Mouse (Mus musculus) heart, embryonic 16.5 days (tissue): Measurements from ENCODE around the gene Vegfa. TPM values are rescaled to one million over a fixed set of nuclear protein-coding genes. Genes with fewer than 3 reads are reported as not detected.

Experiments used
- ATAC-seq: fragments of 200-750 bp; cut with Nextera tagmentation; replicated peaks from 2 replicates; pipeline ENCODE4 v1.8.0; 2017; ENCODE audit warnings: moderate number of reproducible peaks; ENCODE audit not compliant: insufficient read depth, low FRiP score; ENCODE audit errors: extremely low read depth
- H3K27ac ChIP-seq: fragments of 300-500 bp; sonication (generic); 2 replicates; pipeline ENCODE4 v1.5.1; 2014; ENCODE audit warnings: mild to moderate bottlenecking, low read length, control low read depth, moderate library complexity
- H3K27me3 ChIP-seq: fragments of 300-500 bp; sonication (generic); 2 replicates; pipeline ENCODE4 v1.6.1; 2014; ENCODE audit warnings: low read length, mixed read lengths; ENCODE audit not compliant: control insufficient read depth, insufficient read depth
- H3K36me3 ChIP-seq: fragments of 300-500 bp; sonication (generic); 2 replicates; pipeline ENCODE4 v1.6.1; 2014; ENCODE audit not compliant: control insufficient read depth, insufficient read depth
- H3K4me1 ChIP-seq: fragments of 300-500 bp; sonication (generic); 2 replicates; pipeline ENCODE4 v1.6.1; 2014; ENCODE audit warnings: low read length, mixed read lengths; ENCODE audit not compliant: control insufficient read depth, insufficient read depth
- H3K4me2 ChIP-seq: fragments of 300-500 bp; sonication (generic); 2 replicates; pipeline ENCODE4 v1.6.1; 2014; ENCODE audit warnings: low read depth, mild to moderate bottlenecking, control low read depth, low read length
- H3K4me3 ChIP-seq: fragments of 300-500 bp; sonication (generic); 2 replicates; pipeline ENCODE4 v1.5.1; 2014; ENCODE audit warnings: mild to moderate bottlenecking, control low read depth, low read length
- H3K9ac ChIP-seq: fragments of 300-500 bp; sonication (generic); 2 replicates; pipeline ENCODE4 v1.6.1; 2014; ENCODE audit warnings: low read length, control low read depth
- H3K9me3 ChIP-seq: fragments of 300-500 bp; sonication (generic); replicated peaks from 2 replicates; pipeline ENCODE4 v1.6.1; 2016; ENCODE audit warnings: low read length; ENCODE audit not compliant: control insufficient read depth
- WGBS: fragments of 180-500 bp; shearing (Covaris S2); extraction: QIAGEN DNeasy Blood & Tissue Kit; methylation state at CpG from one replicate; pipeline ENCODE4 v1.1.7; 2014; 5-methylcytosine and 5-hydroxymethylcytosine counted together
- polyA plus RNA-seq: library from polyadenylated mRNA; unstranded; fragments of >200 nt; fragmentation: Nextera tagmentation; extraction: Ambion mirVana; gene quantifications from 2 replicates; pipeline ENCODE4 v1.2.1, GENCODE M21; 2015

Vegfa gene
- polyA plus RNA-seq, 1 experiment from 2014 or later, result 6.4 TPM

GRCm38 (mm10) chr17:46074398-46075115, 42.4 kb upstream of the Vegfa start:
- H3K4me3 ChIP-seq, result no peak overlapping the region

DNA sequence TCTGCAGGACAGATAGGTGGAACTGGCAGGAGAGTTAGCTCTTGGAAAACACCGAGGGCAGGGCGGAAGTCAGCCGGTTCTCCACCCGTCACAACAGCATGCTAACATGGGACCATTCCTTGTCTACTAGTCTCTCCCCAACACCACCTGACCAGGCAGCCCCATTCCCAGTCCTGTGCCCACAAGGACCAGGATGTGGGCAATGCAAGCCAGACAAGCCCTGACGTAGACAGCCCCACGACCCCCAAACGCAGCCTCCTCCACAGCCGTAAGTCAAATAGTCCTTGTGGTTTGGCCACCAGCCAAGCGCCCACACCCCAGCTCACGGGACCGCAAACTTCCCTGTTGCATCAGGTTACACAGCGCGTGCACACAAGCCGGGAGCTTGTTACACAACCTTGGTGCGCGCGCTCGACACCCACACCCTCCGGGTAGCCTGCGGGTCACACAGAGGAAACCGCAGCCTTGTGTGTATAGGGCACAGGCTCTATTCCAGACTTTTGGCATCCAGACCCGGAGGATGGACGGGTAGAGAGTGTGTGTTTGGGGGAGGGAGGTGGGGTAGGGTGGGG, 41.6 kb upstream of the Vegfa start:
- H3K9me3 ChIP-seq, result peaks cover 1% of the 10 kb centered on the region; the same call in 1 of the 2 replicates
- H3K4me2 ChIP-seq, result peak overlapping the region; percentile 59
- peak; percentile 64; the same call in 1 of the 2 replicates for ATAC-seq
- no peak overlapping the region for H3K27ac ChIP-seq
- H3K36me3 ChIP-seq, result no peaks in the 10 kb centered on the region
- no peaks in the 10 kb centered on the region for H3K27me3 ChIP-seq
- H3K9ac ChIP-seq, result no peak overlapping the region
- 24% methylated on average over 23 of the region's 23 CpGs for WGBS
- peak overlapping the region; percentile 31 for H3K4me3 ChIP-seq
- H3K4me1 ChIP-seq, result peaks cover 8% of the 10 kb centered on the region

More at GRCm38 (mm10) chr17:46074398-46075115, 42.4 kb upstream of the Vegfa start:
- H3K9ac ChIP-seq, result no peak overlapping the region
- no peak for ATAC-seq
- H3K27me3 ChIP-seq, result no peaks in the 10 kb centered on the region
- no peaks in the 10 kb centered on the region for H3K36me3 ChIP-seq
- peaks cover 8% of the 10 kb centered on the region for H3K4me1 ChIP-seq
- H3K4me2 ChIP-seq, result peak overlapping the region; percentile 59
- no peak overlapping the region for H3K27ac ChIP-seq
- 45% methylated on average over 7 of the region's 7 CpGs for WGBS
- H3K9me3 ChIP-seq, result peaks cover 5% of the 10 kb centered on the region; the same call in 1 of the 2 replicates

GRCm38 (mm10) chr17:46071531-46071930, 39.4 kb upstream of the Vegfa start:
- no peaks in the 10 kb centered on the region for H3K36me3 ChIP-seq
- H3K4me2 ChIP-seq, result no peak overlapping the region
- H3K27me3 ChIP-seq, result no peaks in the 10 kb centered on the region
- 80% methylated on average over 3 of the region's 3 CpGs for WGBS
- H3K9me3 ChIP-seq, result no peaks in the 10 kb centered on the region
- H3K4me1 ChIP-seq, result peaks cover 8% of the 10 kb centered on the region
- no peak for ATAC-seq
- no peak overlapping the region for H3K4me3 ChIP-seq
- H3K27ac ChIP-seq, result no peak overlapping the region
- no peak overlapping the region for H3K9ac ChIP-seq

DNA sequence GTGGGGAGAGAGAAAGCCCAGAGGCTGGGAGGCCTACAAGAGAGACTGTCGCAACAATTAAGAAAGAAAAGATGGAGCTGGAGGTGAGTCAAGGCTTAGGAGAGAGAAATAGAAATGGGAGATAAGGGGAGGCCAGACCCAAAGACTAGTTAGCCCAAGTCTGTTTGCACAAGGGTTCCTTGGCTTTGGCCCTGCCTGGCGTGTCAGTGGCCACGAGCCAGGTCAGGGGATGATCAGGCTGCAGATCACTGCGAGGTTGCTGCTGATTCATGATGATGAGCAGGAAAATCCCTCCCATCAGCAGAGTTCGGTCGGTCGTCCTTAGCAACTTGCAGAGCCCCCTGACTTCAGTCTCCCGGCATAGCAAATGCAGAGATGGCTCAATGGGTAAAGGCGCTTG, 37.9 kb upstream of the Vegfa start:
- Histone ChIP-seq H3K9ac (no peak overlapping the region), H3K27ac (no peak overlapping the region), H3K9me3 (no peaks in the 10 kb centered on the region), H3K4me1 (peaks cover 8% of the 10 kb centered on the region), H3K27me3 (no peaks in the 10 kb centered on the region), H3K4me2 (no peak overlapping the region), H3K36me3 (no peaks in the 10 kb centered on the region), H3K4me3 (no peak overlapping the region)
- ATAC-seq, result no peak
- 68% methylated on average over 9 of the region's 9 CpGs for WGBS

DNA sequence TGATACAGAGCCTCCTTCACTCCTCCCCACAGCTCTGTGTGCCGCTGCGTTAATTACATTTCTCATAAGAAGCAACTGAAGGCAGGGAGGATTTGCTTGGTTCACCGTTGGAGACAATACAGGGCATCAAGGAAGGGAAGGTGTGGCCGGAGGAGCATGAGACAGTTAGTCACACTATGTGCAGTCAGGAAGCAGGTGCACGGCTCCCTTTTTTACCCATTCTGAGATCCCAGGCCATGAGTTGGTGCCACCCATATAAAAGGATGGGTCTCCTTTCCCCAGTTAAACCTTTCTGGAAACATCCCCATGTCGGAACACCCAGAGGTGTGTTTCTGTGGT, 31.8 kb upstream of the Vegfa start:
- Histone ChIP-seq H3K9ac (no peak overlapping the region), H3K4me3 (no peak overlapping the region), H3K36me3 (no peaks in the 10 kb centered on the region), H3K4me2 (0 out of 2 replicates have a peak overlapping the region, but pooled peaks have one; percentile 22), H3K9me3 (no peaks in the 10 kb centered on the region), H3K27me3 (no peaks in the 10 kb centered on the region; the same call in 1 of the 2 replicates), H3K4me1 (peaks cover 12% of the 10 kb centered on the region), H3K27ac (no peak overlapping the region)
- WGBS, result 45% methylated on average over 6 of the region's 6 CpGs
- ATAC-seq, result no peak

DNA sequence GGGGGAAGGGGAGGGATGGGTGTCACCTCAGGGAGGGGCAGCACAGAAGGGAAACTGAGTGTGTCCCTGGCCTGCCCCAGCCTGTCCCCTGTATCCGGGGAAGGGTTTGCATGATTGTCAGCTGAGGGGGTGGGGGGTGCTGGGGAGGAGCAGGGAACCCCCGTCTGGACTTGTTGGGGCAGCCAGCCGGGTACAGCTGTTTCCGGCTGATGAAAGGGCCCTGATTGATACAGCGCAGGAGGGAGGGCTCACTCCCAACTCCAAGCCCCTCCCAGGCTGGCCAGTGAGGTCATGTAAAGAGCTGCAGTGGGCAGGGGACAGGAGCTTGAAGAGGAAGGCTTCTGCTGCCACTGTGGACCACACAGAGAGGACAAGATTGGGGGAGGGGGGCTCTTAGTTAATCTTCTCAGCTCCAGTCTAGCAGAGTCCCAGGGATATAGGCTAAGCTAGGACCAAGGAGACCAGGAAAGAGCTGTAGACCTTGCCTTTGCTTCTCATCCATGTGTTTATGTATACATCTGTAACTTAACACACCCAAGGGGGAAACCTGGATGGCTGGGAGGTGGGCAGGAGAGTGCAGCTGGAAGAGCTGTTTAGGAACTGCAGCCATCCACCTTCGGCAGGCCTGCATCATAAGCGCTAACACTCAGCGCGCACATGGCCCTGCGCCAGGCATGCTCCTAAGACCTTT, 31.3 kb upstream of the Vegfa start:
- H3K27ac ChIP-seq, result no peak overlapping the region
- peaks cover 12% of the 10 kb centered on the region for H3K4me1 ChIP-seq
- no peaks in the 10 kb centered on the region; the same call in 1 of the 2 replicates for H3K27me3 ChIP-seq
- H3K4me3 ChIP-seq, result no peak overlapping the region
- no peak overlapping the region for H3K9ac ChIP-seq
- H3K4me2 ChIP-seq, result 0 out of 2 replicates have a peak overlapping the region, but pooled peaks have one; percentile 22
- no peaks in the 10 kb centered on the region for H3K36me3 ChIP-seq
- WGBS, result 9% methylated on average over 10 of the region's 10 CpGs
- peak; percentile 78 for ATAC-seq
- H3K9me3 ChIP-seq, result no peaks in the 10 kb centered on the region

GRCm38 (mm10) chr17:46060253-46060652, 28.1 kb upstream of the Vegfa start:
- Histone ChIP-seq H3K27ac (no peak overlapping the region), H3K27me3 (no peaks in the 10 kb centered on the region; the same call in 1 of the 2 replicates), H3K9me3 (no peaks in the 10 kb centered on the region), H3K36me3 (no peaks in the 10 kb centered on the region), H3K4me1 (peaks cover 12% of the 10 kb centered on the region), H3K4me2 (no peak overlapping the region), H3K9ac (no peak overlapping the region), H3K4me3 (no peak overlapping the region)
- WGBS, result 67% methylated on average over 3 of the region's 3 CpGs
- no peak for ATAC-seq

- no peak overlapping the region for H3K27ac ChIP-seq
- no peak for ATAC-seq
- 72% methylated on average over 15 of the region's 15 CpGs for whole genome bisulfite sequencing
- H3K4me2 ChIP-seq, result no peak overlapping the region
- H3K36me3 ChIP-seq, result no peaks in the 10 kb centered on the region
- no peaks in the 10 kb centered on the region; the same call in 1 of the 2 replicates for H3K27me3 ChIP-seq
- no peak overlapping the region for H3K4me3 ChIP-seq
- no peaks in the 10 kb centered on the region for H3K9me3 ChIP-seq
- peaks cover 12% of the 10 kb centered on the region for H3K4me1 ChIP-seq
- H3K9ac ChIP-seq, result no peak overlapping the region
These were observed 27.2 kb upstream of the Vegfa start for GRCm38 (mm10) chr17:46059226-46059825.
